Mouse (Mus musculus): ENCODE measurements around the gene Ptk6. TPM values are rescaled to one million over a fixed set of nuclear protein-coding genes. Genes with fewer than 3 reads are reported as not detected.

Gene Ptk6
- polyA plus RNA-seq, 1 experiment from 2014 or later = 0.27 TPM

- Histone ChIP-seq H3K4me3 (ENCODE audit: low read depth, low read length) (no peak overlapping the region), H3K4me1 (ENCODE audit: control insufficient read depth, low read depth, low read length) (no peaks in the 10 kb centered on the region), H3K36me3 (ENCODE audit: control insufficient read depth, insufficient read depth) (no peaks in the 10 kb centered on the region), H3K9me3 (replicated peaks; ENCODE audit: control insufficient read depth, low read length) (no peaks in the 10 kb centered on the region), H3K27ac (ENCODE audit: low read length) (no peak overlapping the region), H3K9ac (ENCODE audit: low read depth, low read length) (no peak overlapping the region), H3K27me3 (ENCODE audit: control insufficient read depth, insufficient read depth, low read depth, low read length) (peaks cover 30% of the 10 kb centered on the region), H3K4me2 (ENCODE audit: low read depth, low read length) (no peak overlapping the region)
- no peak for ATAC-seq (ENCODE audit: low read depth)
- 4% methylated on average over 1 of the region's 1 CpGs for WGBS (ENCODE audit: insufficient replicate concordance)
These were observed 48.8 kb downstream of the Ptk6 start for GRCm38 (mm10) chr2:181153837-181154236.

DNA sequence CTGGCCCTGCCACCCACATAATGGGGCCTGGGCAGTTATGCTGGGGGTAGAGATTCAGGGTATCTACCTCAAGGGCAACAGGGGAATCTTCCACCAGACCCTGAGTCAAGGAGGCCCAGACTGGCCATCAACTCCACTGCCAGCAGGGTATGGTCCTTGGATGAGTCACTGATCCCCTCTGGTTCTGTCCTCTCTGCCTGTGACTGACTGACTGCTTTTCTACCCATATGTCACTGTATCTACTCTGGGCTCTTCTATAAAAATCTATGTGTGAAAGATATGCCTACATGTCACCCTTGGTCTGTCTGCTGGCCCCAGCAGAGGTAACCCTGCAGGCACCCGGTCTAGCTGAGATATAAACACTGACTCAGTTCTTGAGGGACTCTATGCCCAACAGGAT, 49.5 kb downstream of the Ptk6 start:
- 38% methylated on average over 1 of the region's 1 CpGs for WGBS (ENCODE audit: insufficient replicate concordance)
- Histone ChIP-seq H3K4me2 (ENCODE audit: low read depth, low read length) (no peak overlapping the region), H3K27me3 (ENCODE audit: control insufficient read depth, insufficient read depth, low read depth, low read length) (peaks cover 36% of the 10 kb centered on the region), H3K9ac (ENCODE audit: low read depth, low read length) (no peak overlapping the region), H3K27ac (ENCODE audit: low read length) (no peak overlapping the region), H3K9me3 (replicated peaks; ENCODE audit: control insufficient read depth, low read length) (no peaks in the 10 kb centered on the region), H3K36me3 (ENCODE audit: control insufficient read depth, insufficient read depth) (no peaks in the 10 kb centered on the region), H3K4me3 (ENCODE audit: low read depth, low read length) (no peak overlapping the region), H3K4me1 (ENCODE audit: control insufficient read depth, low read depth, low read length) (no peaks in the 10 kb centered on the region)
- no peak for ATAC-seq (ENCODE audit: low read depth)

DNA sequence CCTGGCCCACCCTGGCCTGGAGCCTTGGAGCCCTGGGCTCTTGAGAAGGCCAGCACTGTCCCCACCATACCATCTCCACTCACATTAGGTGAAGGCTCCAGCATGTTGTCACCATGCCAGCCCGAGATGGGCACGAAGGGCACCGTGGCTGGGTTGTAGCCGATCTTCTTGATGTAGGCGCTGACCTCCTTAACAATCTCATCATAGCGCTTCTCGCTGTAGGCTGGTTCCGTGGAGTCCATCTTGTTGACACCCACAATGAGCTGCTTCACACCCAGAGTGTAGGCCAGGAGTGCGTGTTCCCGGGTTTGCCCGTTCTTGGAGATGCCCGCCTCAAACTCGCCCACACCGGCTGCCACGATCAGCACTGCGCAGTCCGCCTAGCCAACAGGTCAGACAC, 49.9 kb downstream of the Ptk6 start:
- Histone ChIP-seq H3K4me3 (ENCODE audit: low read depth, low read length) (no peak overlapping the region), H3K27me3 (ENCODE audit: control insufficient read depth, insufficient read depth, low read depth, low read length) (peaks cover 38% of the 10 kb centered on the region), H3K9me3 (replicated peaks; ENCODE audit: control insufficient read depth, low read length) (no peaks in the 10 kb centered on the region), H3K9ac (ENCODE audit: low read depth, low read length) (no peak overlapping the region), H3K36me3 (ENCODE audit: control insufficient read depth, insufficient read depth) (no peaks in the 10 kb centered on the region), H3K4me1 (ENCODE audit: control insufficient read depth, low read depth, low read length) (peaks cover 3% of the 10 kb centered on the region; the same call in 1 of the 2 replicates), H3K27ac (ENCODE audit: low read length) (no peak overlapping the region), H3K4me2 (ENCODE audit: low read depth, low read length) (no peak overlapping the region)
- WGBS (ENCODE audit: insufficient replicate concordance) = 79% methylated on average over 17 of the region's 17 CpGs
- no peak for ATAC-seq (ENCODE audit: low read depth)

DNA sequence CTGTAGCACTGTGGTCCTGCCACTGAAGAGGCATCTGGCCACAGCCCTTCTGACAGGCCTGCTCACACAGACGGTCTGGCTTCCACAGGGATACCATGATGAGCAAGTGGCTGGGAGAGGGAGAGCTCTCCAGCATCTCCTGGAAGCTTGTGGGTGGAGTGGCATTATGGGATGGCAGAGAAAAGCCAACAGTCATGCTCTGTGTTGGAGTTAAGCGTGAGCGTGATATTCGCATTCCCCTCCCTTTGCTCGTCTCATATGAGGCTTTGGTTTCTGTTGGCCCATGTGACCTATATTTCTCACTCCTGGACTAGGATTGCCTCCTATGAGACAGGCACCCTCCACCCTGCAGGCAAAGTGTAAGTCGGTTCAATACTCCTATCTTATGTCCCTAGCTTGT, 52.3 kb downstream of the Ptk6 start:
- ATAC-seq (ENCODE audit: low read depth) = no peak
- Histone ChIP-seq H3K4me2 (ENCODE audit: low read depth, low read length) (no peak overlapping the region), H3K4me1 (ENCODE audit: control insufficient read depth, low read depth, low read length) (peaks cover 4% of the 10 kb centered on the region; the same call in 1 of the 2 replicates), H3K9me3 (replicated peaks; ENCODE audit: control insufficient read depth, low read length) (no peaks in the 10 kb centered on the region), H3K36me3 (ENCODE audit: control insufficient read depth, insufficient read depth) (no peaks in the 10 kb centered on the region), H3K27me3 (ENCODE audit: control insufficient read depth, insufficient read depth, low read depth, low read length) (peaks cover 34% of the 10 kb centered on the region), H3K27ac (ENCODE audit: low read length) (no peak overlapping the region), H3K9ac (ENCODE audit: low read depth, low read length) (no peak overlapping the region), H3K4me3 (ENCODE audit: low read depth, low read length) (no peak overlapping the region)
- WGBS (ENCODE audit: insufficient replicate concordance) = 53% methylated on average over 6 of the region's 6 CpGs

DNA sequence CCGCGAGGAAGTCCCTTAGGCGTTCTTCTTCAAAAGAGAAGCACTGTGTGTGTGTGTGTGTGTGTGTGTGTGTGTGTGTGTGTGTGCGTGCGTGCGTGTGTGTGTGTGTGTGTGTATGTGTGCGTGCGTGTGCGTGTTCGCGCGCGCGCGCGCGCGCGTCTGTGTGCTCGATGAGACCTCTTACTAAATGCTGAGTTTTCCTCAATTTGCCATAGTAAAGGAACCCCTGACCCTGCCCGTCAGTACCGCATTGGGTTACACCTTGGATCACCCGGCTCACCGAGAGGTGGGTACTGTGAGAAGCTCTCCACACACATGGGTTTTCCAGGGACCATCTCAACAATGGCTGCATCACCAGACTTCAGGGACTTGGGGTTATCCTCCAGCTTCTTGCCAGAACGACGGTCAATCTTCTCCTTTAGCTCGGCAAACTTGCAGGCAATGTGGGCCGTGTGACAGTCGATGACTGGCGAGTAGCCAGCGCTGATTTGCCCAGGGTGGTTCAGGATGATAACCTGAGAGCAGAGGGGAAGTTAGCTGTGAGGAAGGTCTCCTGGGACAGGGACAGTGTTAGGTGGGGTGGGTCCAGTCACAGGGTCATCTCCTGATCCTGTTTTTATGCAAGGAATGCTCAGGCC, 54.2 kb downstream of the Ptk6 start:
- Histone ChIP-seq H3K9ac (ENCODE audit: low read depth, low read length) (no peak overlapping the region), H3K4me1 (ENCODE audit: control insufficient read depth, low read depth, low read length) (peaks cover 4% of the 10 kb centered on the region; the same call in 1 of the 2 replicates), H3K27me3 (ENCODE audit: control insufficient read depth, insufficient read depth, low read depth, low read length) (peaks cover 34% of the 10 kb centered on the region), H3K9me3 (replicated peaks; ENCODE audit: control insufficient read depth, low read length) (no peaks in the 10 kb centered on the region), H3K36me3 (ENCODE audit: control insufficient read depth, insufficient read depth) (no peaks in the 10 kb centered on the region), H3K4me3 (ENCODE audit: low read depth, low read length) (no peak overlapping the region), H3K4me2 (ENCODE audit: low read depth, low read length) (peak overlapping the region; percentile 57), H3K27ac (ENCODE audit: low read length) (no peak overlapping the region)
- no peak for ATAC-seq (ENCODE audit: low read depth)
- WGBS (ENCODE audit: insufficient replicate concordance) = 14% methylated on average over 31 of the region's 31 CpGs

- peak overlapping the region; percentile 36 for H3K4me3 ChIP-seq (ENCODE audit: low read depth, low read length)
- no peak for ATAC-seq (ENCODE audit: low read depth)
- H3K9ac ChIP-seq (ENCODE audit: low read depth, low read length) = no peak overlapping the region
- H3K4me2 ChIP-seq (ENCODE audit: low read depth, low read length) = peak overlapping the region; percentile 57
- peaks cover 4% of the 10 kb centered on the region; the same call in 1 of the 2 replicates for H3K4me1 ChIP-seq (ENCODE audit: control insufficient read depth, low read depth, low read length)
- peaks cover 34% of the 10 kb centered on the region for H3K27me3 ChIP-seq (ENCODE audit: control insufficient read depth, insufficient read depth, low read depth, low read length)
- 1% methylated on average over 55 of the region's 61 CpGs for WGBS (ENCODE audit: insufficient replicate concordance)
- no peak overlapping the region for H3K27ac ChIP-seq (ENCODE audit: low read length)
- H3K9me3 ChIP-seq (replicated peaks; ENCODE audit: control insufficient read depth, low read length) = no peaks in the 10 kb centered on the region
- H3K36me3 ChIP-seq (ENCODE audit: control insufficient read depth, insufficient read depth) = no peaks in the 10 kb centered on the region
These were observed 54.9 kb downstream of the Ptk6 start for GRCm38 (mm10) chr2:181147546-181148317.

DNA sequence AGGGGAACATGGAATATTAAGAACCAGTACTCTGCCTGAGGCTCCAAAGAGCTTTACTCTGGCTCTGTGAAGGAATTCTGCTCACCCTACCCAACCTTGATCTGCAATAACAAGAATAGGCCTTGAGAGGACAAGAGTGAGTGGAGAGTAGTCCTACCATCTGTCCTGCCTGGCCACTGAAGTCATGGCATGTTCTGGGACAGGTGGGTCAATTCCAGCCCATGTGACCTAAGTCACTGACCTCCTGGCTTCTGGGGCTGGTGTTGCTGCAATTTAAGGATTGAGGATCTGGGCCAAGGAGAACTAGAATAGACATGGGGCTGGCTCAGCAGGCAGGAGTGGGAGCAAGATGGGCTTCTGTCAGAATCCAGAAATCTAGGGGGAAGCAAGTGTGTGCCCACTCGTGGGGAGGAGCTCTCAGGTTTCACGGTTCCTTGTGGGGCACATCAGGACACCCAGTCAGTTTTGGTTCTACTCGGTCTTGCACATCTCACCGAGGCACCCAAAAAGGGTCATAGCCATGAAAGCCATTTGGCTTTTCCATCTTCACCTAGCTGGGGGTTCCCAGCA, 55.5 kb downstream of the Ptk6 start:
- H3K36me3 ChIP-seq (ENCODE audit: control insufficient read depth, insufficient read depth) = no peaks in the 10 kb centered on the region

GRCm38 (mm10) chr2:181144675-181145074, 57.9 kb downstream of the Ptk6 start:
- H3K36me3 ChIP-seq (ENCODE audit: control insufficient read depth, insufficient read depth) = no peaks in the 10 kb centered on the region
- no peak overlapping the region for H3K4me3 ChIP-seq (ENCODE audit: low read depth, low read length)
- peaks cover 4% of the 10 kb centered on the region; the same call in 1 of the 2 replicates for H3K4me1 ChIP-seq (ENCODE audit: control insufficient read depth, low read depth, low read length)
- H3K9ac ChIP-seq (ENCODE audit: low read depth, low read length) = no peak overlapping the region
- WGBS (ENCODE audit: insufficient replicate concordance) = 66% methylated on average over 2 of the region's 2 CpGs
- no peaks in the 10 kb centered on the region for H3K9me3 ChIP-seq (replicated peaks; ENCODE audit: control insufficient read depth, low read length)
- no peak overlapping the region for H3K4me2 ChIP-seq (ENCODE audit: low read depth, low read length)
- no peak for ATAC-seq (ENCODE audit: low read depth)
- no peak overlapping the region for H3K27ac ChIP-seq (ENCODE audit: low read length)
- peaks cover 33% of the 10 kb centered on the region for H3K27me3 ChIP-seq (ENCODE audit: control insufficient read depth, insufficient read depth, low read depth, low read length)

More for the DNA sequence above, 55.5 kb downstream of the Ptk6 start:
- H3K4me2 ChIP-seq (ENCODE audit: low read depth, low read length) = no peak overlapping the region
- H3K4me3 ChIP-seq (ENCODE audit: low read depth, low read length) = no peak overlapping the region
- H3K27me3 ChIP-seq (ENCODE audit: control insufficient read depth, insufficient read depth, low read depth, low read length) = peaks cover 34% of the 10 kb centered on the region
- no peaks in the 10 kb centered on the region for H3K9me3 ChIP-seq (replicated peaks; ENCODE audit: control insufficient read depth, low read length)
- H3K27ac ChIP-seq (ENCODE audit: low read length) = no peak overlapping the region
- no peak for ATAC-seq (ENCODE audit: low read depth)
- no peak overlapping the region for H3K9ac ChIP-seq (ENCODE audit: low read depth, low read length)
- H3K4me1 ChIP-seq (ENCODE audit: control insufficient read depth, low read depth, low read length) = peaks cover 4% of the 10 kb centered on the region; the same call in 1 of the 2 replicates
- 28% methylated on average over 4 of the region's 4 CpGs for WGBS (ENCODE audit: insufficient replicate concordance)
